14 mouse cellular contexts compared by ENCODE assay signal in the genomic region with DNA sequence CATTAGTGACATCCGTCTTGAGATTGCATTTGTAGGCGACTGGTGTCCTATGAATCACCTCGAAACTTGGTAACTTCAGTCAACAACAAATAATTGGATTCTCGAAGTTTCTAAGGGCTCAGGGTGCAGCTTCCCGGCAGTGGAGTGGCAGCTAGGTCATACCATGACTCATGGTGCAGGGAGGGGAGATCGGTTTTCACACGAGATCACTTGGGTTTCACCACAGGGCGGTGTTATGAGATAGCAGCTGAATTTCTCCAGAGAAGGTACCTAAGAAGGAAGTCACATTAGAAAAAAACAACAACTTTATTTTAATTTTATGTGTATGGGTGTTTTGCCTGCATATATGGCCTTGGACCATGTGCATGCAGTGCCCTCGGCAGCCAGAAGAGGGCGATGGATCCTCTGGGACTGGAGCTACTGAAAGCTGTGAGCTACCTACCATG. TPM values are rescaled to one million over a fixed set of nuclear protein-coding genes. Genes with fewer than 3 reads are reported as not detected.
DNase-seq lines count a peak whose midpoint lies in the region; ATAC-seq and TF ChIP-seq lines count a peak whose summit lies in the region.
"Had no signal": no experiment of that assay in that cellular context is flagged by ENCODE, and none has a peak within 500 bp of the region (broad histone marks: within the 10 kb centered on the region; RNA-seq: fewer than 3 reads in every experiment).

No protein-coding gene starts in this region.

- no peak overlapping the region for H3K4me2 ChIP-seq in forebrain, postnatal 0 days (ENCODE audit: low read depth)
- no peak overlapping the region for H3K4me2 ChIP-seq in forebrain, embryonic 12.5 days
- H3K4me2 ChIP-seq in liver, embryonic 14.5 days (ENCODE audit: low read depth), result no peak overlapping the region
- H3K4me2 ChIP-seq: hindbrain, embryonic 15.5 days had no signal

- H3K9ac ChIP-seq in forebrain, postnatal 0 days, result no peak overlapping the region
- H3K9ac ChIP-seq in forebrain, embryonic 12.5 days, result no peak overlapping the region
- no peak overlapping the region for H3K9ac ChIP-seq in liver, embryonic 14.5 days (replicated peaks)
- H3K9ac ChIP-seq: hindbrain, embryonic 15.5 days had no signal

- no peaks in the 10 kb centered on the region for H3K4me1 ChIP-seq in forebrain, postnatal 0 days (ENCODE audit: insufficient read depth)
- no peaks in the 10 kb centered on the region for H3K4me1 ChIP-seq in forebrain, embryonic 12.5 days
- H3K4me1 ChIP-seq in liver, embryonic 14.5 days (replicated peaks; ENCODE audit: control insufficient read depth in 2 of 2, insufficient read depth in 2 of 2, low read length in 1 of 2), result peaks cover 6 to 24% of the 10 kb centered on the region in 2 experiments; a peak in 3 of 4 replicates
- H3K4me1 ChIP-seq: hindbrain, embryonic 15.5 days had no signal

- DNase-seq in forebrain, postnatal 0 days, result no peak
- peak; percentile 32 for DNase-seq in thymus, postnatal 14 days
- DNase-seq in thymus, adult 18-20 months, result no peak
- no peak for DNase-seq in liver, embryonic 14.5 days (ENCODE audit: low read depth in 3 of 3, low spot score in 3 of 3)
- peak; percentile 15 to 18 for DNase-seq in thymus, postnatal 36 days
- DNase-seq in left cerebral cortex, adult 9 months (ENCODE audit: low spot score in 2 of 2), result no peak
- DNase-seq in embryo, embryonic 10 days (ENCODE audit: low spot score), result no peak
- DNase-seq: right cerebral cortex, postnatal 4 days had no signal

- no peak overlapping the region for H3K4me3 ChIP-seq in forebrain, postnatal 0 days (ENCODE audit: low read depth, low read length)
- no peak overlapping the region for H3K4me3 ChIP-seq in forebrain, embryonic 12.5 days (replicated peaks)
- H3K4me3 ChIP-seq in liver, embryonic 14.5 days (ENCODE audit: insufficient read depth in 1 of 2, low read depth in 2 of 2, low read length in 2 of 2), result no peak overlapping the region
- H3K4me3 ChIP-seq: hindbrain, embryonic 15.5 days had no signal

- WGBS in forebrain, postnatal 0 days, result 88% methylated on average over 10 of the region's 10 CpGs
- 85% methylated on average over 10 of the region's 10 CpGs for WGBS in forebrain, embryonic 12.5 days
- 68% methylated on average over 10 of the region's 10 CpGs for WGBS in liver, embryonic 14.5 days (ENCODE audit: insufficient replicate concordance)

- H3K9me3 ChIP-seq in forebrain, postnatal 0 days (ENCODE audit: low read length), result no peaks in the 10 kb centered on the region
- no peaks in the 10 kb centered on the region for H3K9me3 ChIP-seq in forebrain, embryonic 12.5 days
- no peaks in the 10 kb centered on the region for H3K9me3 ChIP-seq in liver, embryonic 14.5 days (ENCODE audit: control insufficient read depth, low read length)
- H3K9me3 ChIP-seq: hindbrain, embryonic 15.5 days had no signal

- no peaks in the 10 kb centered on the region for H3K27me3 ChIP-seq in forebrain, postnatal 0 days (ENCODE audit: insufficient read depth, low read length)
- 0 out of 2 replicates have a peak, but pooled peaks cover 4% of the 10 kb centered on the region for H3K27me3 ChIP-seq in forebrain, embryonic 12.5 days
- no peaks in the 10 kb centered on the region for H3K27me3 ChIP-seq in liver, embryonic 14.5 days (ENCODE audit: control insufficient read depth, insufficient read depth, low read length)

- ATAC-seq in forebrain, postnatal 0 days, result no peak
- ATAC-seq in forebrain, embryonic 12.5 days (ENCODE audit: low FRiP score), result no peak
- no peak for ATAC-seq in liver, embryonic 14.5 days (ENCODE audit: insufficient read depth)

- H3K27ac ChIP-seq in forebrain, postnatal 0 days (ENCODE audit: low read depth, low read length), result no peak overlapping the region
- no peak overlapping the region for H3K27ac ChIP-seq in forebrain, embryonic 12.5 days
- H3K27ac ChIP-seq in liver, embryonic 14.5 days, result no peak overlapping the region
- H3K27ac ChIP-seq: hindbrain, embryonic 15.5 days had no signal

- TF ChIP-seq EP300 in liver, embryonic 14.5 days (IDR thresholded peaks at IDR 0.05; ENCODE audit: low read depth), result no peak

- peak; percentile 17; the same call in 1 of the 2 replicates for TF ChIP-seq CTCF in forebrain, postnatal 0 days (IDR thresholded peaks at IDR 0.05; ENCODE audit: low read depth)
- TF ChIP-seq CTCF in liver, embryonic 14.5 days (IDR thresholded peaks at IDR 0.05; ENCODE audit: low read depth), result peak; percentile 70

- H3K36me3 ChIP-seq in forebrain, postnatal 0 days (ENCODE audit: insufficient read depth), result no peaks in the 10 kb centered on the region
- no peaks in the 10 kb centered on the region for H3K36me3 ChIP-seq in forebrain, embryonic 12.5 days (replicated peaks)
- no peaks in the 10 kb centered on the region for H3K36me3 ChIP-seq in liver, embryonic 14.5 days (replicated peaks; ENCODE audit: control insufficient read depth, insufficient read depth, low read depth)
- H3K36me3 ChIP-seq: hindbrain, embryonic 15.5 days had no signal

RNA-seq across cellular contexts. Expression of a gene that starts 9.3 kb away (rescaled TPM):
- 1.6 TPM in 1 of 2 replicates, not detected in the other for total RNA-seq in forebrain, postnatal 0 days (2014; rRNA removed)
- 0.10 and 0.13 TPM in 2 replicates for polyA plus RNA-seq in forebrain, postnatal 0 days (2015; fragmentation: Nextera tagmentation; extraction: Ambion mirVana)
- polyA plus RNA-seq in forebrain, embryonic 12.5 days (2016; fragmentation: Nextera tagmentation; extraction: Ambion mirVana), result not detected in 2 replicates
- 0.06 TPM in 1 of 2 replicates, not detected in the other for polyA plus RNA-seq in liver, embryonic 14.5 days (2012; rRNA removed)
- polyA plus RNA-seq in liver, embryonic 14.5 days (2014; fragmentation: Nextera tagmentation; extraction: Ambion mirVana), result not detected in 2 replicates
- polyA plus RNA-seq: embryonic facial prominence, embryonic 11.5 days; hindbrain, embryonic 15.5 days had no signal

RNA-seq across cellular contexts. Expression of a gene that starts 26.5 kb away (rescaled TPM):
- 4.3 and 4.7 TPM in 2 replicates for total RNA-seq in forebrain, postnatal 0 days (2014; rRNA removed)
- 2.5 and 3.4 TPM in 2 replicates for polyA plus RNA-seq in forebrain, postnatal 0 days (2015; fragmentation: Nextera tagmentation; extraction: Ambion mirVana)
- 12.9 and 14.2 TPM in 2 replicates for polyA plus RNA-seq in forebrain, embryonic 12.5 days (2016; fragmentation: Nextera tagmentation; extraction: Ambion mirVana)
- 8.2 and 9.0 TPM in 2 replicates for polyA plus RNA-seq in liver, embryonic 14.5 days (2012; rRNA removed)
- polyA plus RNA-seq in liver, embryonic 14.5 days (2014; fragmentation: Nextera tagmentation; extraction: Ambion mirVana), result 11.5 and 14.4 TPM in 2 replicates

RNA-seq across cellular contexts. Expression of a gene that starts 60.0 kb away (rescaled TPM):
- total RNA-seq in forebrain, postnatal 0 days (2014; rRNA removed), result not detected in 2 replicates
- not detected in 2 replicates for polyA plus RNA-seq in forebrain, postnatal 0 days (2015; fragmentation: Nextera tagmentation; extraction: Ambion mirVana)
- 0.35 and 0.38 TPM in 2 replicates for polyA plus RNA-seq in forebrain, embryonic 12.5 days (2016; fragmentation: Nextera tagmentation; extraction: Ambion mirVana)
- 0.05 TPM in 1 of 2 replicates, not detected in the other for polyA plus RNA-seq in liver, embryonic 14.5 days (2012; rRNA removed)
- polyA plus RNA-seq in liver, embryonic 14.5 days (2014; fragmentation: Nextera tagmentation; extraction: Ambion mirVana), result not detected in 2 replicates
- total RNA-seq: gastrocnemius, adult 18-20 months; neutrophil, adult 5-6 weeks had no signal
- polyA plus RNA-seq: lung, embryonic 16.5 days had no signal

Comparison
In these comparisons a context has a peak if more than half of its experiments do, and no peak if none do; other contexts are left out.
1. DNase-seq: peak in thymus, postnatal 14 days (single experiment) and thymus, postnatal 36 days (2 of 2); none in forebrain, postnatal 0 days (single experiment), thymus, adult 18-20 months (0 of 2), liver, embryonic 14.5 days (0 of 3), left cerebral cortex, adult 9 months (0 of 2) and embryo, embryonic 10 days (single experiment).